Mouse (Mus musculus): ENCODE data around the gene Cox8b.

The Cox8b gene

DNA sequence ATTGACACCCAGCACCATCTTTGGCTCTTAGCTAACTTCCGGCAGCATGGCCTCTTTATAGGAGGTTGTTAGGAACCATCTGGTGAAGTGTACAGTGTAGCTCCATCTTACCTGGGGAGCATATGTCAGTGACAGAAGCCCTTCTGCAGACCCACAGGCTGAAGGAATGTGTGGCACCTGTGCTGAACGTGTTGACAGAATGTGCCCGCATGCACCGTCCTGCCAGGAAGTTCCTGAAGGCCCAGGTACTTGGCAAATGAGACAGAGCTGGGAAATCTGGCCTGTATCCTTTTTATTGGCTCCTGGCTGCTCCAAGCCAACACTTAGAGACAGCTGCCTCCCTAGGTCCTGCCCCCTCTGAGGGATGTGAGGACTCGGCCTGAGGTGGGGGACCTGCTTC is 39.5 kb downstream of the Cox8b start:
- DNase-seq (ENCODE audit: low spot score), result no peak

DNA sequence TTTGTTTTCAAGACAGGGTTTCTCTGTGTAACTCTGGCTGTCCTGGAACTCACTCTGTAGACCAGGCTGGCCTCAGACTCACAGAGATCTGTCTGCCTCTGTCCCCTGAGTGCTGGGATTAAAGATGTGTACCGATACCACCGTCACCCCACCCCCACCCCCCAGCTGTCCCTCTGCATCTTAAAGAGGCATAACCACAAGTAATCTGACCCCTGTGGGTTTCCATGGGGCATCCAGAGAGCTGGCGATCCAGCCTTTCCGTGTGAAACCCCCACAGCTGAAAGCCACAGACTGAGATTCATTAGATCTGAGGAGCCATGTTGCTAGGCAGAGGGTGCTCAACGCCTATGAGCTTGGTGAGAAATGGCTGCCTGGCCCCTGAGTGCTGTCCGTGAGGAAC is 40.2 kb downstream of the Cox8b start:
- no peak for DNase-seq (ENCODE audit: low spot score)

DNA sequence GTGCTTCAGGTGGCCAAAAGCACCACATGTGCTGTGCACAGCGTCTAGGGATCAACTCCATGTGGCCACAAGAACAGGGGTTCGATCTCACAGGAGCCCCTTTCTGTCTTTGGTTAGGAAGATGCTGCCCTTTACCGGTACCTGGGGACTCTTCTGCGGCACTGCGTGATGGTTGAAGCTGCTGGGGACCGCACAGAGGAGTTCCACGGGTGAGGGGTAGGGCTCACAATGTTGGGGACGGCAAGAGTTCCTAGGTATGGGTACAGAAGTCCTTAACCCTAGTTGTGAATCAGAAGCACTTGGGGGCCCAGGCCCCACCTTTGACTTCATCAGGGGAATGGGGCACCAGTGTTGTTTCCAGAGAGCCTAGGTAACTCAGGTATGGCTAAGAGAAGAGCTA is 41.5 kb downstream of the Cox8b start:
- DNase-seq (ENCODE audit: low spot score), result no peak

DNA sequence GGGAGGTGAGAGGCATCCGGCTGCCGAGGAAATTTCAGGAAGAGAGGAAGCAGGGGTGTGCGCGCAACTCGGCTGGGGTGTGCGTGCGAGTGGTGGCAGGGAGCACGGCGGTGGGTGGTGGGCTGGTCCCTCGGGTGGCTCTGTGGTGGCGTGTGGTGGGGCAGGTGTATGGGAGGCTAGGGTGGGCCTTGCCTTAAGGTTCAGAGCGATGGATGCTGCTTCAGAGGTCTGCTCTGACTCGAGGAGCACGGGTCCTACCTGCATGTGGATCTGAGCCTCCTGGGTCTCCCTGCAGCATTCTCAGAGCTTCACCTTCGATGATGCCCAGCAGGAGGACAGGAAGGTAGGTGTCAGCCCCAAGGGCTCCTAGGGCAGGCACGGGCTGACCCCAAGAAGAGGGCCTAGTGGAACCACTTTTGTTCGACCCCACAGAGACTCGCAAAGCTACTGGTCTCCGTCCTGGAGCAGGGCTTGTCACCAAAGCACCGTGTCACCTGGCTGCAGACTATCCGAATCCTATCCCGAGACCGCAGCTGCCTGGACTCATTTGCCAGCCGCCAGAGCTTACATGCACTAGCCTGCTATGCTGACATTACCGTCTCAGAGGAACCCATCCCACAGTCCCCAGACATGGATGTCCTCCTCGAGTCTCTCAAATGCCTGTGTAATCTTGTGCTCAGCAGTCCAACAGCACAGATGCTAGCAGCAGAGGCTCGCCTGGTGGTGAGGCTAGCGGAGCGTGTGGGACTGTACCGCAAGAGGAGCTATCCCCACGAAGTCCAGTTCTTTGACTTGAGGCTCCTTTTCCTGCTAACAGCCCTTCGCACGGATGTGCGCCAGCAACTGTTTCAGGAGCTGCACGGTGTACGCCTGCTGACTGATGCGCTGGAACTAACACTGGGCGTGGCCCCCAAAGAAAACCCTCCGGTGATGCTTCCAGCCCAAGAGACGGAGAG is 42.4 kb downstream of the Cox8b start, which contains the start of gene Bet1l:
Bet1l (minus strand) TSS at position 28 of the 956 bp plus-strand sequence.
- DNase-seq (ENCODE audit: low spot score), result no peak

DNA sequence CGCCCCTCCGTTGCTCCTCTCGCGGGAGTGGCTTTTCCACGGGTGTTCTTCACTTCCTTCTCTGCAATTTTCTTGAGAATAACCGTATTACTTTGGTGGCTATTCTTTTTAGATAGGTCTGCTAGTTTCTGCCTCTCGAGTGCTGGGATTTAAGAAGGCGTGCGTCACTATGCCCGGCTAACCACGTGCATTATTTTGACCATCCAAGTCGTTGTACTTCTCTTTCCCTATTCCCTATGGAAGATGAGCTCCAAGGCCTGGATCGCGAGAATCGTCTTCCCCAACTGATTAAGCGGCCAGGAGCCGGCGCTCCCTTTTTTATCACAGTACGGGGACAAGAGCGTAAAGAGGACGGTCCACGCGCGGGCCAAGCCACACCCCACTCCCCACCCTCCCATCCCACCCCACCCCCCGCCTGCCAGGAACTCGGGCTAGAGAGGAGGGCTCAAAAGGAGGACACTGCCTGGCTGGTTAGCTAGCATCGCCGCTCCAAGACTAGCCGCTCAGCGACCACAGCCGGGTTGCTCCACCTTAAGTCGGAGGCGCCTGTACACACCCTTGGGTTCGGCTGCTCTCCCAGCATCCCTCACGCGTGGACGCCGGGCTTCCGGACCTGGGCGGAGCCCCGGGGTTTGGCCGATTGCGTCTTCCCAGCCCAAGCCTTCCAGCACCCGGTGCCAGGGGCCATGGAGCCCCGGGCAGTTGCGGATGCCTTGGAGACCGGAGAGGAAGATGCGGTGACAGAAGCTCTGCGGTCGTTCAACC is 43.3 kb downstream of the Cox8b start, which contains the start of gene Ric8a:
Ric8a (plus strand) TSS at position 173 of the 765 bp plus-strand sequence.
- peak; percentile 94 for DNase-seq (ENCODE audit: low spot score)

DNA sequence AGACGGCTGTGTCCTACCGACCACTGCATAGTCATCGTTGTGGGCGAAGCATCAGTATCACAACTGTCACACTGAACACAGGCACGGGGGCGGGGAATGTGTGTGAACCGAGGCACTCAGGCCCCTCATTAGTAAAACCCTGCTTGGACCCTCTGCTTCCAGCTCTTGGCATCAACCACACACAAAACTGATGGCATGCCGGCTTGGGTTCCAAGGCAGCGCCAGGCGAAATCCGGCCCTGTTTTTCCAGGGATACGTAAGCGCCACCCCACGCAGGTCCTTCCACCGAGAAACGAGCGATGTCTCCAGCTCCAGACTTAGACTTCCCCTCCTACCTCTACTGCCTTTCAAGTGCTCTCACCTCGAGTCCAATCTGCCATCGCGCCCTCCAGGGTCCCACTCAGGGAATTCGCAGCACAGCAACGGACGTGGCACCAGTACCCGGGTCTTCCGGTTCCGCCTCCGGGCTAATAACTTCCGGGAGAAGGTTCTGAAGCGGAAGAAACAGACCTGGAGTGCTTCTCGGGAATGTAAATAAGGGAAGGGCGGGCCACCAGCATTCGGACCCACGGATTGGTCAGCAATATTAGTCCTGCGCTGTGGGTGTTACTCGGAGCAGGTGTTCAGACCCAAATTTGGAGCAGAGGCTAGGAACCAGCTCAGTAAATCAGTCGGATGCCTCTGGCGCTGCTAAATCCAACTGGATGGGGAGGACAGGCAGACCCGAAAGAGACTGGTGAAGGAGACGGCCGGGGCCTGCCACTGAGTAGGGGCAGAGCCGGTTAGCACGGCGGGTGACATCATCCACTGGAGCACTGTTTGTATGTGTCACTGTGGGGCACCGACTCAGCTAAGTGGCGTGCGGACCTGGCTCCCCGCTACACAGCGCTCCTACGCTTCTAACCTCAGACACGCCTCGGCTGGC is 44.1 kb downstream of the Cox8b start, which contains the start of gene Gm45785:
Gm45785 (minus strand) TSS at position 472 of the 925 bp plus-strand sequence.
- DNase-seq (ENCODE audit: low spot score), result peak; percentile 95

DNA sequence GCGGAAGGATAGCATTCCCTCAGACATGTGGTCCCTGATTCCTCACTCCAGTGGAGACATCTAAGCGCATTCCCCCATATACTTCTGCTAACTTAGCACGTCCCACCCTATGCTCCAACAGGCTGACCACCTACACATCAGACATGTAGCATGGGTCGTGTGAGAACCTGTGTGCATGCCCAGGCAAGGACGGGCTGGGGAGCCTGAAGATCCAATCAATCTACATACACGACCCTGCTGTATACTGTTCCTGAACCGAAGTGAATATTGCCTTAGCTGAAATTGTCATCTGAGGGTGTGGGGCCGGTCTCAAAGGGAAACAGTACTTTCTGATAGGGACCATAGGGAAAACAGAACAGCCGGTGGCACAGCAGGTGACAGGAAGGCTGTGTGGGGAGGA is 45.1 kb downstream of the Cox8b start:
- DNase-seq (ENCODE audit: low spot score), result no peak

DNA sequence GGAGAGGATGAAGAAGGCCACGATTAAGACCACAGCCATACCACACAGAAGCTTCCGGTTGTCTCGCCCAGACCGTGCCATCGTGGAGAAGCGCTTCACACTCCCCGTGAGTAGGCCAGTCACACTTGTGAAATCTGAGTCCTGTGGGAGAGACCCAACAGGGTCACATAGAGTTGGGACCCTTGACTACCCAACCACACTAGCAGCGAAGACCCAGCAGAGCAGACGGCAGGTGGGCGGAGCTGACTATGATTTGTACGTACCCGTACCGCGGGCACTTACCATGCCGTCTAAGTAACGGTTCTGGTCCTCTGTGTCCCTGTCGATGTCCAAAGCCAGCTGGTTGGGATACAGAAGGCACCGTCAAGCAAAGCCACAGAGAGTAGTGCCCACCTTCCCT is 45.8 kb downstream of the Cox8b start:
- DNase-seq (ENCODE audit: low spot score), result no peak

DNA sequence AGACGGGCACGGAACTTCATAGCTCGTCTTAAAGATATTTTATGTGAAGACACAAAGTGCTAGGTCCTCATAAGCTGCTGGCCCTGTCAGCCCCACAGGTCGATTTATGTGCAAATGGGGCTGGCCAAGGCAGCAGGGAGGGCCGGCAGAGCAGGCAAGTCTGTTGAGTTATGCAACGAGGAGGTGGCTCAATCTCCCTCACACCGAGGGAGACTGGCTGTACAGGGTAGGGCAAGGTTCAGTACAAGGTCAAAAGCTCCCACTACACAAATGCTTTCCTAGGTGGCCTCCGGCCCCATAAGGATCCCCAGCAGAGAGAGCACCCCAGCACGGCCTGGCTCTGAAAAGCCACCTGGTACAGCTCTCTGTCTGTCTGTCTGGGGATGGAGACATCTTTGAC is 46.9 kb downstream of the Cox8b start:
- DNase-seq (ENCODE audit: low spot score), result no peak

DNA sequence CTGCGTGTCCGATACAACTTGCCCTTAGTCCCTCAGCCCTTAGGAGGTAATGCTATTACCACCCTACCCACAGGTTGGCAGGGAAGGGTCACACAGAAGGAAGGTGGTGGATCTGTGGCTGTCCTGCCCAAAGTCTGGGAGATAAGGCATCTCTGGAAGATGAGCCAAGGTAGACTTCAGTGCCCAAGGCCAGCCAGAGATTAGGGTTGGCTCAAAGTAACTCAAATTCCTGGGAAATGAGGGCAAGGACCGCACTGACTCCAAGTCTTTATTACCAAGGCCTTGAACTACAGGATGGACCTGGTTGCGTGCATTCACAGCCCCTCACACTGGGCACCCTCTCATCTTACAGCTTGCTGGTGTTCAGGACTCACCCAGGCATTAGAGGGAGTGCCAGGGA is 48.3 kb downstream of the Cox8b start:
- no peak for DNase-seq (ENCODE audit: low spot score)
